Mouse (Mus musculus): ENCODE results near the gene Parp11. TPM values are rescaled to one million over a fixed set of nuclear protein-coding genes. Genes with fewer than 3 reads are reported as not detected.

The Parp11 gene
- total RNA-seq (2014; fragmentation: Nextera tagmentation) (21.4 and 36.6 TPM in 2 replicates), total RNA-seq (2017) (24.9 and 33.3 TPM in 2 replicates)

DNA sequence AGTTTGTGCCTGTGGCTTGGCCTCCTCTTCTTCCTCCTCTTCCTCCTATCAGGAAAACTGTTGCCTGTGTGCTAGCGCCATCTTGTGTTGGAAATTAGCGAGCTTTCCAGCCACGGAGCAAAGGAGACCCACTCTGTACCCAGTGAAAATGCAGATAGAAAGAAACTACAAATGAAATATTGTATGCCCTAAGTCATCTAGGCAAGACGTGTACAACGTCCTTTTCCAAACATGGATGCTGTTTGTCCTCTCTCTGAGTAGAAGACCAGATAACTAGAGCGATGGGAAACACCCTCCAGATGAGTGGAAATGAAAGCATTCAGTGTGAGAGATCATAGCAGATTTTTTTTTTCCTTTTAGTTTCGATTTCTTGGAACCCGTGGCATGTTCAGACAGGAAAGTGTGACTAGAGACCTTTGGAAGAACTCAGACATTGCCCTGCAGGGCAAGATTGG, at the start of gene Parp11:
TSS of gene Parp11 (plus strand) at position 405 of the 455 bp plus-strand sequence.
- ATAC-seq (replicated peaks; ENCODE audit: poor library complexity, severe bottlenecking), result peak; percentile 77

DNA sequence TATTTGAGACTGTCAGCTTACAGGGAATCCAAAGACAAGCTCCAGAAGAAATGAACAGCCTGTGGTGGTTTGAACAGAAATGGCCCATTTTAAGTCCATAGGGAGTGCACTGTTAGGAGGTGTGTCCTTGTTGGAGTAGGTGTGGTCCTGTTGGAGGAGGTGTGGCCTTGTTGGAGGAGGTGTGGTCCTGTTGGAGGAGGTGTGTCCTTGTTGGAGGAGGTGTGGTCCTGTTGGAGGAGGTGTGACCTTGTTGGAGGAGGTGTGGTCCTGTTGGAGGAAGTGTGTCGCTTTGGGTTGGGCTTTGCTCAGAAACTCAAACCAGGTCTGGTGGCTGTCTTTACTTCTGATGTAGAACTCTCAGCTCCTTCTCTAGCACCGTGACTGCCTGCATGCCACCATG, 48.6 kb upstream of the Parp11 start:
- ATAC-seq (replicated peaks; ENCODE audit: poor library complexity, severe bottlenecking), result peak; percentile 62

DNA sequence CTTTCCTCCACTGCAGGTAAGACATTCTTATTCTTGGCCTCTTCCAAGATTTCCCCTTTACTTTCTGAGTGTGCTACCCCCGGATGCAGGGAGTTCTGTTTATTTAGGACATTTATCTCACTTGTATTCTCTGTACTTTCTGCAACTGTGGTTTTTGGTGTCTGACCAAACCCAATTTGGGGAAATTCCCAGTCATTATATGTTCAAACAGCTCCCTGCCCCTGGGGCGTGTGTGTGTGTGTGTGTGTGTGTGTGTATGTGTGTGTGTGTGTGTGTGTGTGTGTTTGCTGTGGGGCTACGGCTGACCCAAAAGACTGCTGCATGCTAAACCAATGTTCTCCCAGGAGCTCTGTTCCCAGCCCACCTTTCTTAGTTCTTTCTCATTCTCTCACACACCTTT, 45.2 kb upstream of the Parp11 start:
- no peak for ATAC-seq (replicated peaks; ENCODE audit: poor library complexity, severe bottlenecking)

DNA sequence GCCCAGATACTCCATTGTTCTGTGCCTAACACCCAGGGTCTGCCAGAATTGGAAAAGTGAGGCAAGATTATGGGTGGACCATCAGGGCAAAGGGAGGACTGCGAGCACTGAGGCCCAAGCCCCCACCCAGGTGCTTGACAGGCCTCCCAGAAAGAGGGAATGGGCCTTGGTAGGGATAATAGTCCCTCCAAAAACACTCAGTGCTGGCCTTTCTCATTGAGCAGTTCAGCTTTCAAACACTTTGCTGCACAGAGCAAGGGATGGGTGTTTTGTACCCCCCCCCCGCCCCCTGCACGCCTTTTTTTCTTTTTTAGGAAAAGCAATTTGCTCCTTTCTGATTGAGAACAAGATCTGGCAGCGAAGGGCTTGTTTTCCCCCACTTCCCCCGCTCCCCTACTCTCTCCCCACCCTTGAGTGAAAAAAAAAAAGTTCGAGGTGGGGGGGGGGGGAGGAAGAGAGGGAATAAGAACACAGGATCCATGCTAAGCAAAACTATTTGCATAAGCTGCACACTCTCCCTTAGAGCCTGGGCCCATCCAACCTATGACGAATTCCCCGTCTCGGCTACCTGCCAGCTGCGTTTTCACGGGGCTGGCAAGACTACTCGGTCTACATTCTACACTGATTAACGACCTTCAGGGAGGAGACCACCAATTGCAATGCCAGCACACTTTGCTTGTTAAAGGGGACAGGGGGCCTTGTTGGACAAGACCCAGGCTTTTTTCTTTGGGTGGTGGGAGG, 42.4 kb upstream of the Parp11 start:
- ATAC-seq (replicated peaks; ENCODE audit: poor library complexity, severe bottlenecking), result no peak

DNA sequence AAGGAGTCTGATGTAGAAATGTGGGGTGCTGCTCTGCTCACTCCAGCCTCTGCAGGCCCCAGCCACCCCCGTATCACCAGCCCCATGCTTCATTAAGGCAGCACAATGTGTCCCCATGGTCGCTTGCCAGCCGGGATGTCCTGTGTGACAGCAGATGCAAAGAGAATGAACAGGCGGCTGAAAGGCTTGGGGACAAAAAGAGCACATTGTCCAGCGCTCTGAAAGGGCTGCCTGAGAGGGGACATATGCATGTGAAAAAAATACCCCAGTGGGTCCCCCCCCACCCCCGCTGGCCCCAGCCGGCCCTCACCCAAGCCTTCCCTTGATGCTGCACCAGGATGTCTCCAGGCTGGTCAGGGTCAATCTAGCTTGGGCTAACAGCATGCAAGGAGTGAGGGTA, 41.0 kb upstream of the Parp11 start:
- ATAC-seq (replicated peaks; ENCODE audit: poor library complexity, severe bottlenecking), result no peak

DNA sequence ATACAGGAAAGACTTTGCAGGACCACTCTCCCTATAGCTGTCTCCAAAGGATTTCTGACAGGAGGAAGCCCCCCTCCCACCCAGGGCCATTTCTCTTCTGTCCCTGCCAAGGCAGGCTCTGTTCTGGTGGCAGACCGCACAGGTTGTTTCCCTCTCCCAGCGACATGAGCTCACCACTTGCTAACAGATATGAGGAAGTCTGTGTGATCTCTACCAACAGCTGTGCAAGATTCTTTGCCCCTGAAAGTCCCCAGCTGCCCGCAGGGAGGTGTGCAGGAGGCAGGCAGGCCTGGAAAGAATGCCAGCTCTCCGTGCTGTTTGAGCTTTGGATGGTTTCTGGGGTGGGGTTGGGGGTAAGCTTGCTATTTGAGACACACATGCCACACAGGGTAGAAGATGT, 38.9 kb upstream of the Parp11 start:
- peak; percentile 93 for ATAC-seq (replicated peaks; ENCODE audit: poor library complexity, severe bottlenecking)

DNA sequence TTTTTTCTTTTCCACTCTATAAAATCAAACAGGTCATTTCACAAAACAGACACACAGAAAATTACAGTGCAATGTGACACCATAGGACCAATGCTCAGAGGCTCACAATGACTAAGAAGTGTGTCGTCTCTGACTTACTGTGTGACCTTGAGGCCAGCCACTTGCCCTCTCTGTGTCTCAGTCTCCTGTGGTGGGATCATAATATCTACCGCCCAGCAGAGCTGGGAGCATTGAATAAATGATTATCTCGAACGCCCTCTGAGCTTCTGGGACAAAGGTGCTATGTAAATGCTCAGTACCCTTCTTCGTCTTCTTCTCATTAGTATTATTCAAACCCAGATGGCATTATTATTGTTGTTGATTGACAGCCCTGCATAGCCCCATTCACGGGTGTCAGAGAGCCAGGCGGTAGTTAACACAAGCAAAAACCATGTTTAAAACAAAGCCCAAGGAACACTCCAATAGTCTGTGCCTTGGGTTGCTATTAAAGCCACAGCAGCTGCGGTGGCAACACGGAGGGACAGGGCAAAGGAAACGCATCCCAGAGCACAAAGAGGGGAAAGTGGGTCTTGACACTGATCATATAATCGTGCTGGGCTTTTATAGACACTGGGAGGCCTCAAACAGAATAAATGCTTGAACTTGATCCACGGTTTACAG, 29.0 kb upstream of the Parp11 start:
- no peak for ATAC-seq (replicated peaks; ENCODE audit: poor library complexity, severe bottlenecking)

DNA sequence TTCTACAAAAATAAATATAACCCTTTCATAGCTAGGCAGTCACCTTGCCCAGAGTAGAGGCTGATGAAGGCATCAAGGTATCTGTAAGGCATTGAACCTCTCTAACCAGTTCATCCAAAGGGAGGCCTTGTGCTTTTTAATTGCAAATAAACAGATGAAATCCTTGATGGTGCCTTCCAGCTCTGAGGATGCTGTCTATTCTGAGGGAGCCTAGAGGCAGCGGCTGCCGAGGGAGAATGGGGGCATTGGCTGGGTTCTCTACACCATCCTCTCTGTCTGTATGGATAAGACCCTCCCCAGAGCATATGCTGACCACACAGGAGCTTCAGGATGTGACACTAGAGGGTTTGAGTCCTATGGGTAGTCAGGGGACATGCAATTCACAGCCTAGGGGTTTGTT, 28.3 kb upstream of the Parp11 start:
- no peak for ATAC-seq (replicated peaks; ENCODE audit: poor library complexity, severe bottlenecking)

DNA sequence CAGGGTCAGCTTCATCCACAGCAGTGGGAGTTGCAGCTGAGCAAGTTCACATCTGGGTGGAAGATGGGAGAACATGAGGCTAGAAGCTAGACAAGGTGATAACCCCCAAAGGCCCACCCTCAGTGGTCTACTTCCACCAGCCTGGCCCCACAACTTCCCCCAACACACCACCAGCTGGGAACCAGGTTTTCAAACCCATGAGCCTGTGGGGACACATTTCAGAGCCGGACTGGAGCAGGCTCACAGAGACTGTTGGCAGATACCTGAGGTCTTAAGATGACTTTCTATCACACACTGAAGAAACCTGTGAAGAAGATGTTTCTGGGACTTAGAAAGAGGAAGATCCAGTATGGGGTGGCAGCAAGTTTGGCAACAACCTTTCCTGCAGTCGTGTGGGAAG, 26.5 kb upstream of the Parp11 start:
- peak; percentile 35; the same call in 1 of the 2 replicates for ATAC-seq (replicated peaks; ENCODE audit: poor library complexity, severe bottlenecking)

DNA sequence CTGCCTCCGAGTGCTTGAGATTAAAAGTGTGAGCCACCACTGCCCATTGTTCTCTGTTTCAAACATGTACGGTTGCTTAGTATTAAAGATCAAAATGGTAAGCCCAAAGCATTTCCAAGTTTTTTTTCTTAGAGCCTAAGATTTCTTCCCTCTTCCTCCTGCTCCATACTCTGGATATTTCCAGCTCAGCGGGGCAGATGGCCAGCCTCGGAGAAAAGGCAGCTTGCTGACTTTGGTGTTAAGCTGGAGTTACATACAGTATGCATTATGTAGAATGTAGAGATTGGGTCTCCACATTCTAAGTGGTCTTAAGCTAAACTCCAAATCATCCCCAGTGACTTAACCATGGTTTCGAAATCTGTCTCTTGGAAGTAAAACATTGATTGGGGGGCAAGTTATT, 21.5 kb upstream of the Parp11 start:
- no peak for ATAC-seq (replicated peaks; ENCODE audit: poor library complexity, severe bottlenecking)

DNA sequence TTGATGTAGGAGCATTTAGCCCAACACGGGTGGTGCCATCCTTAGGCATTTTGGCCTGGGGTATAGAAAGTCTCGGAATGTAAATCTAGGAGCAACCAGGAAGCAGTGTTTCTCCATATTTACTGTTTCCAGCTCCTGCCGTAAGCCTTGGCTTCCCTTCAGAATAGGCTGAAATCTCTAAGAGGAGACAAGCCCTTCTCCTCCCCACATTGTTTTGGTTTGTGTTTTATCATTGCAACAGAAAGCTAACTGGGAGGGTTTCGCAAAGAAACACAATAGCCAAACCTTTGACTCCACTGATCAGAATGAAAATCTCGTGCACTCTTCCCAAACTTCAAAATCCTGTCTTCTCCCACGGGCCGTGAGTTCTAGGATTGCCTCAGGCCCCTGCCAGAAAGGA, 15.9 kb upstream of the Parp11 start:
- ATAC-seq (replicated peaks; ENCODE audit: poor library complexity, severe bottlenecking), result no peak

DNA sequence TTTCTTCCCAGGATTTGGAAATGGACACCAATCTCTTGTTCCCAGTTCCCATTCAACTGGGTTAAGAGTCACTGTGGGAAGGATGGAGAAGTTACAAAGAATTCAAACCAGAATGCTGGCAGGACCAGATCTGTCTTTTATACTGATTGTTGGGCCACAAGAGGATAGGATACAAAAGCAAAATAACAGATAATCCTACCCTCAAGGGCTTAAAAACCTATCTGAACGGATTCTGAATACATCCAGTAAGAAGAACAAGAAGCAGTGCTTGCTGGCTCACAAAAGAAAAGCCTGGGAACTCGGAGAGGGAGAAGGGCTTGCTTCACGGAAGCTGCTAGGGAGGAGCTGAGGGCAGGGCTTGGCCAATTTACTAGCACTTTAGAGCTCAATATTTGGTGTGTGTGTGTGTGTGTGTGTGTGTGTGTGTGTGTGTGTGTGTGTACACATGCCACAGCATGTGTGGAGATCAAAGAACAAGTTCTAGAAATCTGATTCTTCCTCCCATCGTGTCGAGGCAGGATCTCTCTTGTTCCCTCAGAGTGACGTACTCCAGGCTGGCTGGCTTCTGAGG, 15.4 kb upstream of the Parp11 start:
- ATAC-seq (replicated peaks; ENCODE audit: poor library complexity, severe bottlenecking), result no peak

DNA sequence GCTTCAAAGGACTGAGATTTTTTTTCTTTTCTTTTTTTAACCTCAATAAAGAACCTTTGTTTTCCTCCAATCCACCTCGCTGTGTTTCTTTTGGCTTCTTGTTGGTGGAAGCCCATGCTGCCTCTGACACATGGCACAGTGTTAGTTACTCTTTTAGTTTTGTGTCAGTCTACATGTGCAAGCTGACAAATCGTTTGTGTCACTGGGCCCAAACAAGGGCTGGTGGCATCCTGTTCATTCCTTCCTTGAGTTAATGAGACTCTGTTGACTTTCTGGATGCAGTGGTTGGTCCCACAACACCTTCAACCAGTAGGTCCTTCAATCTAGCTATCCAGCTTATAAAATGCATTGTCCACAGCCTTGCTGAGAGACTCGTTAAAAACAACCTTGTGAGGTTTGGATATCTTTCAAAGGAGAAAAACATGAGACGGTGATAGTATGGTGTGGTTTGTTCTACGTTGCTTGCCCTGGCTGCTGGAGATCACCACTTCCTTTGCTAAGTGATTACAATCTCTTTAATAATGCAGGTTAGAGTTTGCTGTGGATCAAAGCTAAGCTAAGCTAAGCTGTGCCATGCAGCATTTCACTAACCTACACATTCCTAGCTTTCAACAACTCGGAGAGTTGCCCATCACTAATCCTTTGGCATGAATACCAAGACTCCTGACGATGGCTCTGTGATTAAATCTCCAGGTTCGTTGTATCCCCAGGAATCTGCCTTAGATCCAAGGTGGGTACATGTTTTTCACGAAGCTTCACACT, 12.6 kb upstream of the Parp11 start:
- ATAC-seq (replicated peaks; ENCODE audit: poor library complexity, severe bottlenecking), result no peak

DNA sequence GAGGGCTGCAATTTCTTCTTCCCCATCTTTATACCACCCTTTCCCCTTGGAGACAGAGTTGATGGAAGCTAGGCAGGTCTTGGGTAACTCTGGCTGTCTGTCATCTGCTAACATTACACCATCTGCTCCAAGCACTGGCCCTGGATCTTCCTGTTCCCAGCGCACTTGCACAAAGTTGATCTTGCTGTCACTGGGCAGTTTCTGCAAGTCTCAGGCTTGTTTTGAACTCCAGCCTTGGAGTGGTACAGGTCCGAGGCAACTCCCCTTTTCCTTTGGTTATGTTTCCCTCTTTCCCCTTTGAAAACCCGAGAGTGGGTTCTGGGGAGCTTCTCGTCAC, 12.0 kb upstream of the Parp11 start:
- no peak for ATAC-seq (replicated peaks; ENCODE audit: poor library complexity, severe bottlenecking)

DNA sequence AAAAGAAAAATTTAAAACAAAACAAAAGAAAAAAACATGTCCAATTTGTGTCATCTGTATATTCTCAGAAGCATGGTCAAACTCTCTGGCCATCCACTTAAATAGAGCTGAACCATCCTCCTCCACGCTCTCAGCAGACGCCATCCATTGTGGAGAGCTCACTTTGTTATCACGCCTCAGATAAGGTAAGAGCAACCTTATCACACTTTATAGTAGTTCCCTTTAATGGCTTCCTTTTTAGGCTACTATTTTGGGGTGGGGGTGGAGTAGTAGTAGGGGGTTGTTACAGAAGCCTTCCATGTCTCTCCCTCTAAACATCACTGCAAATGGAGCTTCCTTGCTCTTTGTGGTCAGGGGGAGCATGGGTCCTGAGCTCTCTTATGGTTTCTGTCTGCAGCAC, 7.6 kb upstream of the Parp11 start:
- no peak for ATAC-seq (replicated peaks; ENCODE audit: poor library complexity, severe bottlenecking)

DNA sequence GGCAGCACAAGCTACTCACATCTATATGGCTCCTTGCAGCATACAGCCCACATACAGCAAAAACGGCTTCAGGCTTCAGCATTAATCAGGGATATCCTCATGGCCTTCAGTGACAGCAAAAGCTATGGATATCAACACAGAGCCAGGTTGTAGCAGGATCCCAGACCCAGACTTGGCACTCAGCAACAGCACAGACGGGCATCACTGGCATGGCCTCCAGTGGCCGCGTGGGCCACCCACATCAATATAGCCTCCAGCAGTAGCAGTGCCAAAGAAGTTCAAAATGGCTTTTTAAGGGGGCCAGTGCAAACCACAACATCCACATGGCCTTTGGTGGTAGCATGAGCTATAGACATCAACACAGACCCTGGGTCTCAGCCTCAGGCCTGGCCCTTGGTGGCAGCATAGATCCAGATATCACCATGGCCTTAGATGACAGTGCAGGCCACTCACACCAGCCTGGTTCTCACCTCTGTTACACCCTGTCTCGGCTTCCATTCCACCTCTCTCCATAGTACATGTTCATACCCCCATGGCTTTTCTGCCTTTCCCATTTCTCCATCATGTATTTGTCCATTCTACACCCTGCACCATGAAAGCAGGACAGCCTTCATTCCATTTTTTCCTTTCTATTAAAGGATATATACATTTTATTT, 7.0 kb upstream of the Parp11 start:
- ATAC-seq (replicated peaks; ENCODE audit: poor library complexity, severe bottlenecking), result no peak

DNA sequence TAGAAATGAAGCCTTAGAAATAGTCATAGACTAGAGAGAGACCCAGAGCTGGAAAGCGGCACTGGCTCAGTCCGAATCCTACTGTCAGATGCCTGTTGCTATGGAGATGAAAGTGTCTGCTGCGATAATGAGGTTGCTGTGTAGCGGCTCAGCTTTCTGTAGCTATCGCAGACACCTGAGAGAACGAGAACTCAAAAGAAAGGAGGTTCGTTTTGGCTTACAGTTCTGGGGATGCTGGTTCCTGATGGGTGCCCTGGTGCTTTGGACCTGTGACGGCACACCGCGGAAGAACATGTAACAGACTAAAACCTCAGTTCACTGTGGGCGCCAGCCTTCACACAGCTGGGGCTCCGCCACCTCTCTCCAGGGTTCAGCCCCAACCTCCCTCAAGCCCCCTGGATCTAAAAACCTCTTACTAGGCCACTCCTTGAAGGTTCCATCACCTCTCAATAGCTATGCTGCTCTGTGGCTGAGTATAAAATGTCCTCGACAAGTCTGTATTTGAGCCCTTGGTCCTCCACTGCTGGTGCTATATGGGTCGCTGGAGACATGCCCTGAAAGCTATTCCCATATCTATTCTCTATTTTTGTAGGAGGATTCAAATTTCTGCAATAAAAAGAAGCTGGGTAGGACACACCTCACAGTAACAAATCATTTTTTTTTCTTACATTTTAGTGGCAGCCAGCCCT, 6.1 kb upstream of the Parp11 start:
- ATAC-seq (replicated peaks; ENCODE audit: poor library complexity, severe bottlenecking), result no peak

DNA sequence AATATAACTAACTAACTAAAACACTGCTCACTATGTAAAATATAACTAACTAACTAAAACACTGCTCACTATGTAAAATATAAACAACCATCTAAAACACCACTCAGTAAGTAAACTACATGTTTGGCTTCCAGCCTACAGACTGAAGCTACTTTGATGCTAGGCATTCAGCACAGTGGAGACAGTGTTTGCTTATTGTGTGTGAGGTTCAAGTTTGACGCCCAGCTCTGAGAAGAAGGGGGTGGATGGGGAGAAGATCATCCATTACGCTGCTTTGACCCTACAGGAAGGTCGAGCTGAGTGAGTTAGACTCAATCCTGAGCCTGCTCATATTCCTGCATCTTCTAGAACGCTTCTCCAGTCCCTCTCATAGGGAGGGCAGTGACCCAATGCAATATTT, 4.1 kb upstream of the Parp11 start:
- no peak for ATAC-seq (replicated peaks; ENCODE audit: poor library complexity, severe bottlenecking)

DNA sequence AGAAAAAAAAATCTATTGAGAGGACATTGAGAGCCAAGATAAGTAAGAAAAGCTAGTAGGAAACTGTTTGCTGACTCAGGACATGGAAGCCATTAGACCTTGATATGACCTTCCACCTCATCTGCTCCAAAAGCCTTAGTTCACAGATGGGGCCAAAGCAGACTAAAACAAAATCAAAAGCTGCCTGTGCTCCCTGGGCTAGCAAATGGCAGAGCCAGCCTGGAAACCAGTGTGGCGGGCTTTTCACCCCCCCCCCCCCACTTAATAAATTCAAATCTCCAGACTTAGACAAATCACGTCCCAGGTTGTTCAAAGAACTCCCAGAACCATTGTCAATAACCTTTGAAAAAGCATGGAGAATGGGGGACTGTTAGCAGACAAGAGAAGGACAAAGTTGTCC, 2.7 kb upstream of the Parp11 start:
- no peak for ATAC-seq (replicated peaks; ENCODE audit: poor library complexity, severe bottlenecking)

DNA sequence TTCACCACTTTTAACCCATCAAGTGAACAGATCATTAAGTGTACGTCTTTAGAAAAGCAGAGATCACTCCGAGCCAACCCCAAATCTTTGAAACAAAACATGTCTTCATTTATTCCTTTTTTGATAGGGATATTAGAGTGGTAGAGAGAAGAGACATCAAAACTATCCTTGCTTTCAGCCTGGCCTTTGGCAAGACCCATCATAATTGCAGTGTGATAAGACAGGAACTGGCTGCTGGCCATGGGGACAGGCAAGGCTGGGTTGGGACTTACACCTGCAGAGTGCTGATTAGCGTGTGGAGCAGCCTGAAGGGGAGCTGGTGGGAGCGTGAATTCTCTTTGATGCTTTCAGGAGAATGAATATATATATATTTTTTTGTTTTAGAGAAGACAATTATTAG, 2.2 kb upstream of the Parp11 start:
- ATAC-seq (replicated peaks; ENCODE audit: poor library complexity, severe bottlenecking), result no peak

Measured in granulocyte monocyte progenitor cell, adult 5-6 weeks (primary cell).